Mouse (Mus musculus) forebrain, embryonic 15.5 days (tissue): Measurements from ENCODE around the gene Adnp. TPM values are rescaled to one million over a fixed set of nuclear protein-coding genes. Genes with fewer than 3 reads are reported as not detected.
A peak's percentile ranks its signal among the peaks of the same experiment; 100 is the strongest.

ENCODE experiments used
- ATAC-seq: fragments of 200-750 bp; cut with Nextera tagmentation; replicated peaks from 2 replicates; pipeline ENCODE4 v1.8.0; 2017; ENCODE audit warnings: mild to moderate bottlenecking, moderate TSS enrichment, moderate library complexity
- H3K27ac ChIP-seq: fragments of 300-500 bp; sonication (generic); replicated peaks from 2 replicates; pipeline ENCODE4 v1.5.1; 2015; ENCODE audit warnings: mild to moderate bottlenecking, inconsistent platforms
- H3K27me3 ChIP-seq: fragments of 300-500 bp; sonication (generic); 2 replicates; pipeline ENCODE4 v1.6.1; 2015; ENCODE audit warnings: inconsistent platforms
- H3K36me3 ChIP-seq: fragments of 300-500 bp; sonication (generic); 2 replicates; pipeline ENCODE4 v1.6.1; 2015; ENCODE audit warnings: mild to moderate bottlenecking, inconsistent platforms
- H3K4me1 ChIP-seq: fragments of 300-500 bp; sonication (generic); 2 replicates; pipeline ENCODE4 v1.6.1; 2015; ENCODE audit warnings: inconsistent platforms
- H3K4me2 ChIP-seq: fragments of 300-500 bp; sonication (generic); replicated peaks from 2 replicates; pipeline ENCODE4 v1.6.1; 2015; ENCODE audit warnings: mild to moderate bottlenecking, inconsistent platforms
- H3K4me3 ChIP-seq: fragments of 300-500 bp; sonication (generic); 2 replicates; pipeline ENCODE4 v1.5.1; 2015; ENCODE audit warnings: mild to moderate bottlenecking, inconsistent platforms
- H3K9ac ChIP-seq: fragments of 300-500 bp; sonication (generic); replicated peaks from 2 replicates; pipeline ENCODE4 v1.6.1; 2015; ENCODE audit warnings: mild to moderate bottlenecking, inconsistent platforms
- H3K9me3 ChIP-seq: fragments of 300-500 bp; sonication (generic); 2 replicates; pipeline ENCODE4 v1.6.1; 2016; ENCODE audit warnings: inconsistent platforms
- WGBS: fragments of 180-500 bp; shearing (Covaris S2); methylation state at CpG from one replicate; pipeline ENCODE4 v1.1.7; 2015; ENCODE audit warnings: mixed read lengths; 5-methylcytosine and 5-hydroxymethylcytosine counted together
- polyA plus RNA-seq: library from polyadenylated mRNA; unstranded; fragments of >200 nt; fragmentation: Nextera tagmentation; extraction: Ambion mirVana; gene quantifications from 2 replicates; pipeline ENCODE4 v1.2.1, GENCODE M21; 2015

Adnp gene
- polyA plus RNA-seq, 1 experiment from 2014 or later = 4.4 TPM

- no peak overlapping the region for H3K27ac ChIP-seq
- 73% methylated on average over 5 of the region's 5 CpGs for WGBS
- peaks cover 76% of the 10 kb centered on the region for H3K4me1 ChIP-seq
- no peak overlapping the region for H3K4me3 ChIP-seq
- H3K27me3 ChIP-seq = no peaks in the 10 kb centered on the region
- H3K4me2 ChIP-seq = no peak overlapping the region
- ATAC-seq = no peak
- H3K9ac ChIP-seq = no peak overlapping the region
- H3K9me3 ChIP-seq = no peaks in the 10 kb centered on the region
- H3K36me3 ChIP-seq = peaks cover 20% of the 10 kb centered on the region; the same call in 1 of the 2 replicates
Measured at GRCm38 (mm10) chr2:168200014-168200691, 6.8 kb downstream of the Adnp start.

GRCm38 (mm10) chr2:168199476-168199875, 7.4 kb downstream of the Adnp start:
- no peak for ATAC-seq
- H3K4me2 ChIP-seq = no peak overlapping the region
- H3K9ac ChIP-seq = no peak overlapping the region
- 87% methylated on average over 4 of the region's 4 CpGs for WGBS
- no peaks in the 10 kb centered on the region for H3K9me3 ChIP-seq
- H3K4me3 ChIP-seq = no peak overlapping the region
- peaks cover 76% of the 10 kb centered on the region for H3K4me1 ChIP-seq
- no peak overlapping the region for H3K27ac ChIP-seq
- H3K27me3 ChIP-seq = no peaks in the 10 kb centered on the region
- H3K36me3 ChIP-seq = peaks cover 19% of the 10 kb centered on the region; the same call in 1 of the 2 replicates

- peaks cover 11% of the 10 kb centered on the region; the same call in 1 of the 2 replicates for H3K36me3 ChIP-seq
- no peak overlapping the region for H3K4me2 ChIP-seq
- H3K27me3 ChIP-seq = no peaks in the 10 kb centered on the region
- H3K9me3 ChIP-seq = no peaks in the 10 kb centered on the region
- no peak; the same call in 1 of the 2 replicates for ATAC-seq
- H3K9ac ChIP-seq = no peak overlapping the region
- H3K4me1 ChIP-seq = peaks cover 77% of the 10 kb centered on the region
- 83% methylated on average over 1 of the region's 1 CpGs for WGBS
- H3K4me3 ChIP-seq = no peak overlapping the region
- no peak overlapping the region for H3K27ac ChIP-seq
Measured at GRCm38 (mm10) chr2:168198421-168198820, 8.5 kb downstream of the Adnp start.

GRCm38 (mm10) chr2:168195721-168196120, 11.2 kb downstream of the Adnp start:
- peaks cover 78% of the 10 kb centered on the region for H3K4me1 ChIP-seq

GRCm38 (mm10) chr2:168193685-168194084, 13.2 kb downstream of the Adnp start:
- ATAC-seq = no peak
- peaks cover 76% of the 10 kb centered on the region for H3K4me1 ChIP-seq
- H3K36me3 ChIP-seq = 0 out of 2 replicates have a peak, but pooled peaks cover 6% of the 10 kb centered on the region
- no peak overlapping the region for H3K27ac ChIP-seq
- H3K27me3 ChIP-seq = no peaks in the 10 kb centered on the region
- no peak overlapping the region for H3K9ac ChIP-seq
- H3K4me3 ChIP-seq = no peak overlapping the region
- no peaks in the 10 kb centered on the region for H3K9me3 ChIP-seq
- 75% methylated on average over 2 of the region's 2 CpGs for WGBS
- no peak overlapping the region for H3K4me2 ChIP-seq

More at GRCm38 (mm10) chr2:168195721-168196120, 11.2 kb downstream of the Adnp start:
- Histone ChIP-seq H3K4me3 (no peak overlapping the region), H3K36me3 (0 out of 2 replicates have a peak, but pooled peaks cover 6% of the 10 kb centered on the region), H3K27me3 (no peaks in the 10 kb centered on the region), H3K9me3 (no peaks in the 10 kb centered on the region), H3K4me2 (no peak overlapping the region), H3K9ac (no peak overlapping the region), H3K27ac (no peak overlapping the region)
- ATAC-seq = no peak
- 43% methylated on average over 2 of the region's 2 CpGs for WGBS

- H3K4me1 ChIP-seq = peaks cover 69% of the 10 kb centered on the region
- no peak overlapping the region for H3K9ac ChIP-seq
- no peaks in the 10 kb centered on the region for H3K9me3 ChIP-seq
- H3K27me3 ChIP-seq = no peaks in the 10 kb centered on the region
- no peak for ATAC-seq
- H3K36me3 ChIP-seq = peaks cover 13% of the 10 kb centered on the region
- H3K4me2 ChIP-seq = no peak overlapping the region
- no peak overlapping the region for H3K27ac ChIP-seq
- H3K4me3 ChIP-seq = no peak overlapping the region
- 96% methylated on average over 2 of the region's 2 CpGs for WGBS
Measured at GRCm38 (mm10) chr2:168191856-168192255, 15.1 kb downstream of the Adnp start.

- Histone ChIP-seq H3K4me2 (no peak overlapping the region), H3K36me3 (peaks cover 22% of the 10 kb centered on the region), H3K27me3 (no peaks in the 10 kb centered on the region), H3K4me1 (no peaks in the 10 kb centered on the region), H3K27ac (no peak overlapping the region), H3K4me3 (no peak overlapping the region), H3K9ac (no peak overlapping the region), H3K9me3 (no peaks in the 10 kb centered on the region)
- WGBS = 26% methylated on average over 7 of the region's 7 CpGs
- no peak for ATAC-seq
Measured at GRCm38 (mm10) chr2:168175946-168176345, 31.0 kb downstream of the Adnp start.

- 9% methylated on average over 13 of the region's 13 CpGs for WGBS
- 0 out of 2 replicates have a peak, but pooled peaks have one; percentile 23 for ATAC-seq
- Histone ChIP-seq H3K9me3 (no peaks in the 10 kb centered on the region), H3K4me3 (no peak overlapping the region), H3K9ac (no peak overlapping the region), H3K27me3 (no peaks in the 10 kb centered on the region), H3K36me3 (no peaks in the 10 kb centered on the region), H3K27ac (no peak overlapping the region), H3K4me1 (peaks cover 14% of the 10 kb centered on the region), H3K4me2 (no peak overlapping the region)
Measured at GRCm38 (mm10) chr2:168170167-168170685, 36.7 kb downstream of the Adnp start.

GRCm38 (mm10) chr2:168169800-168170113, 37.2 kb downstream of the Adnp start:
- 5% methylated on average over 9 of the region's 9 CpGs for WGBS
- ATAC-seq = no peak
- Histone ChIP-seq H3K9me3 (no peaks in the 10 kb centered on the region), H3K4me2 (no peak overlapping the region), H3K4me3 (no peak overlapping the region), H3K27ac (no peak overlapping the region), H3K27me3 (no peaks in the 10 kb centered on the region), H3K4me1 (peaks cover 14% of the 10 kb centered on the region), H3K36me3 (no peaks in the 10 kb centered on the region), H3K9ac (no peak overlapping the region)

GRCm38 (mm10) chr2:168168892-168169799, 37.8 kb downstream of the Adnp start:
- Histone ChIP-seq H3K9ac (no peak overlapping the region), H3K9me3 (no peaks in the 10 kb centered on the region), H3K36me3 (no peaks in the 10 kb centered on the region), H3K4me2 (no peak overlapping the region), H3K4me1 (peaks cover 14% of the 10 kb centered on the region), H3K4me3 (no peak overlapping the region), H3K27me3 (no peaks in the 10 kb centered on the region), H3K27ac (no peak overlapping the region)
- WGBS = 37% methylated on average over 9 of the region's 9 CpGs
- no peak for ATAC-seq

GRCm38 (mm10) chr2:168167781-168168180, 39.1 kb downstream of the Adnp start:
- H3K4me2 ChIP-seq = no peak overlapping the region
- ATAC-seq = no peak
- H3K9ac ChIP-seq = no peak overlapping the region
- no peak overlapping the region for H3K27ac ChIP-seq
- H3K4me3 ChIP-seq = no peak overlapping the region
- H3K36me3 ChIP-seq = no peaks in the 10 kb centered on the region
- 52% methylated on average over 3 of the region's 3 CpGs for WGBS
- H3K4me1 ChIP-seq = peaks cover 14% of the 10 kb centered on the region
- H3K27me3 ChIP-seq = no peaks in the 10 kb centered on the region
- H3K9me3 ChIP-seq = no peaks in the 10 kb centered on the region
